Mouse (Mus musculus): ENCODE measurements around the gene Uckl1.

GRCm38 (mm10) chr2:181600828-181601750, 16.4 kb upstream of the Uckl1 start:
- TF ChIP-seq POLR2A (IDR thresholded peaks at IDR 0.05; ENCODE audit: insufficient read length, low read depth): peak; percentile 94
- peak in 1 of 3 experiments; percentile 5 for TF ChIP-seq MYOG (IDR thresholded peaks at IDR 0.05; ENCODE audit: control insufficient read depth in 1 of 3, insufficient read depth in 1 of 3, insufficient read length in 2 of 3, low read depth in 2 of 3)
- TF ChIP-seq CEBPB (IDR thresholded peaks at IDR 0.05; ENCODE audit: insufficient read depth, poor library complexity, severe bottlenecking): no peak

Data from myocyte (in vitro differentiated cells).